Mouse (Mus musculus): ENCODE measurements around the gene Ank3.

The Ank3 gene

GRCm38 (mm10) chr10:69617537-69618112 lies 219.1 kb downstream of the Ank3 start:
- DNase-seq (ENCODE audit: low spot score) = no peak

- DNase-seq (ENCODE audit: low spot score) = no peak
These were observed 222.3 kb downstream of the Ank3 start for GRCm38 (mm10) chr10:69620692-69621382.

- DNase-seq (ENCODE audit: low spot score) = no peak
These were observed 229.2 kb downstream of the Ank3 start for GRCm38 (mm10) chr10:69627767-69628166.

- no peak for DNase-seq (ENCODE audit: low spot score)
These were observed 230.2 kb downstream of the Ank3 start for GRCm38 (mm10) chr10:69628743-69629142.

- no peak for DNase-seq (ENCODE audit: low spot score)
These were observed 232.3 kb downstream of the Ank3 start for GRCm38 (mm10) chr10:69630802-69631388.

GRCm38 (mm10) chr10:69632885-69633284 lies 234.3 kb downstream of the Ank3 start:
- DNase-seq (ENCODE audit: low spot score) = no peak

GRCm38 (mm10) chr10:69634891-69635290 lies 236.3 kb downstream of the Ank3 start:
- DNase-seq (ENCODE audit: low spot score) = no peak

- no peak for DNase-seq (ENCODE audit: low spot score)
These were observed 237.5 kb downstream of the Ank3 start for GRCm38 (mm10) chr10:69635910-69636656.

GRCm38 (mm10) chr10:69639138-69639537 lies 240.6 kb downstream of the Ank3 start:
- DNase-seq (ENCODE audit: low spot score) = no peak

GRCm38 (mm10) chr10:69640617-69641016 lies 242.0 kb downstream of the Ank3 start:
- no peak for DNase-seq (ENCODE audit: low spot score)

GRCm38 (mm10) chr10:69643481-69643880 lies 244.9 kb downstream of the Ank3 start:
- DNase-seq (ENCODE audit: low spot score) = no peak

- DNase-seq (ENCODE audit: low spot score) = no peak
These were observed 245.4 kb downstream of the Ank3 start for GRCm38 (mm10) chr10:69643986-69644385.

- no peak for DNase-seq (ENCODE audit: low spot score)
These were observed 246.8 kb downstream of the Ank3 start for GRCm38 (mm10) chr10:69645311-69645802.

- DNase-seq (ENCODE audit: low spot score) = no peak
These were observed 247.4 kb downstream of the Ank3 start for GRCm38 (mm10) chr10:69645929-69646328.

GRCm38 (mm10) chr10:69650074-69650473 lies 251.5 kb downstream of the Ank3 start:
- DNase-seq (ENCODE audit: low spot score) = no peak

- DNase-seq (ENCODE audit: low spot score) = no peak
These were observed 254.1 kb downstream of the Ank3 start for GRCm38 (mm10) chr10:69652660-69653059.

GRCm38 (mm10) chr10:69653121-69653677 lies 254.6 kb downstream of the Ank3 start:
- DNase-seq (ENCODE audit: low spot score) = no peak

- no peak for DNase-seq (ENCODE audit: low spot score)
These were observed 255.6 kb downstream of the Ank3 start for GRCm38 (mm10) chr10:69654176-69654575.

- peak; percentile 38 for DNase-seq (ENCODE audit: low spot score)
These were observed 256.5 kb downstream of the Ank3 start for GRCm38 (mm10) chr10:69654866-69655633.

GRCm38 (mm10) chr10:69656321-69656720 lies 257.7 kb downstream of the Ank3 start:
- no peak for DNase-seq (ENCODE audit: low spot score)

- DNase-seq (ENCODE audit: low spot score) = no peak
These were observed 261.2 kb downstream of the Ank3 start for GRCm38 (mm10) chr10:69659818-69660217.
